Mouse (Mus musculus): ENCODE data around the gene Btg4. TPM values are rescaled to one million over a fixed set of nuclear protein-coding genes. Genes with fewer than 3 reads are reported as not detected.

The Btg4 gene
- not detected in 2 replicates for polyA plus RNA-seq (2012)

GRCm38 (mm10) chr9:51060601-51061000, at the start of gene Btg4:
TSS of gene Btg4 (plus strand) at chr9:51060901.

GRCm38 (mm10) chr9:51076979-51077315, 16.2 kb downstream of the Btg4 start, which contains the start of gene Layn:
TSS of gene Layn (minus strand) at chr9:51077094.

DNA sequence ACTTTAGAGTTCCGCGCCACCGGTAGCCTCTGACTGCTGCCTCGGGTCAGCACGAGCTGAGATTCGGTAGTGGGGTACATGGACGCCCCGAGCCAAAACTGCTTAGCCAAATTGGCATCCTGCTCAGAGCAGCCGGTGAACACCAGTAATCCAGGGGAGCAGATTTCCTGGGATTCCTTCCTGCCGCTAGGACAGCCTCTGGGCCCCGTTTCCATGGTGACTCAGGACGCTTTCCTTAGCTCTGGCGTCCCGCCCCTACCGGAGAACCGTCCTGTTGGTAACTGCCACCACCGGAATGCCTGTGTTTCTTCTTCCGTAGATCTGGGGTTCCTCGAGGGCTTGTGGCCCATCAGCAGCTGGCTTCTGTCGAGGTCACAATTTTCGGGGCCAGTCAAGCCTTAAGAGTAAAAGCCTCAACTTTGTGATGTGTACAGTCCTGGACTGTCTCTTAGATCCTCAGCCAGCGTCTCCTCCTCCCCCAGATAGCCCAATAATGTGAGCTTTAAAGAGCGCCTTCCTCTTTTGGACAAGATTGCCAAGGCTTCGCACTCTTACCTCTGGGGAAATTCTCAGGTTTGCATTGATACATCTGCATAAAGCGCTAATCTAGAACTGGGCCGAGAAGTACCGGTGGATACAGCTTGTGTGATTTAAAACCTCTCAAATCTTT, 41.2 kb downstream of the Btg4 start, which contains the start of gene 4833427G06Rik:
Gene 4833427G06Rik, minus strand, starts transcription at position 323 of the 670 bp plus-strand sequence.

GRCm38 (mm10) chr9:51165312-51166180, 104.8 kb downstream of the Btg4 start, which contains the start of gene Gm32742:
TSS of gene Gm32742 (minus strand) at chr9:51165517.

Other genes starting within 250 kb of the Btg4 start
- gene Ppp2r1b, start 215.6 kb upstream of the Btg4 start, polyA plus RNA-seq (2012): 6.8 and 7.2 TPM in 2 replicates
- 19.6 and 32.2 TPM in 2 replicates for gene Sik2, start 51.8 kb upstream of the Btg4 start, polyA plus RNA-seq (2012)
- gene Layn, start 16.2 kb downstream of the Btg4 start, polyA plus RNA-seq (2012): 7.1 and 7.3 TPM in 2 replicates
- not detected in 2 replicates for gene 4833427G06Rik, start 41.2 kb downstream of the Btg4 start, polyA plus RNA-seq (2012)
- gene Gm32742, start 104.6 kb downstream of the Btg4 start, polyA plus RNA-seq (2012): 0.07 and 0.13 TPM in 2 replicates
- gene Pou2af1, start 152.8 kb downstream of the Btg4 start, polyA plus RNA-seq (2012): 3.5 and 10.4 TPM in 2 replicates
- gene Colca2, start 217.7 kb downstream of the Btg4 start, polyA plus RNA-seq (2012): 0.11 and 0.36 TPM in 2 replicates